28 mouse cellular contexts compared by ENCODE assay signal in the genomic region with DNA sequence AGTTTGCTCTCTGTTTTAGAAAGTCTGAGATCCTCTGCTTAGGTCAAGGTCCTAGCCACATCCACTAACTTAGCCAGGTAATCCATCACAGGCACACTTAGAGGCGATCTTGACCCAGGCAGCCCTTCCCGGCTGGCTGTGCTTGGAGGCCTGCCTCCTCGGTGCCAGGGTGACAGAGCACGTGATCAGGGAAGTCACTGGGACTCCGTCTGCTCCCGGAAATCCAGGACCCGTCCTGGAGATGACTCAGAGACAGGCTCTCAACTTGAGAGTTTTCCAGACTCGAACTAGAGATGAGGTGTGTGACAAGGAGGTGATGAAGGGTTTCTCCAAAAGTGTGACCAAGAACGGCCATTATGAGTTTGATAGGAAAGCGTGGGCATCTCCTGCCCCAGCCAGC. TPM values are rescaled to one million over a fixed set of nuclear protein-coding genes. Genes with fewer than 3 reads are reported as not detected.
DNase-seq lines count a peak whose midpoint lies in the region; ATAC-seq lines count a peak whose summit lies in the region.
"Had no signal": no experiment of that assay in that cellular context is flagged by ENCODE, and none has a peak within 500 bp of the region (broad histone marks: within the 10 kb centered on the region; RNA-seq: fewer than 3 reads in every experiment).

No protein-coding gene starts in this region.

- H3K4me1 ChIP-seq in heart, embryonic 10.5 days: no peaks in the 10 kb centered on the region
- H3K4me1 ChIP-seq in heart, embryonic 16.5 days (ENCODE audit: control insufficient read depth, insufficient read depth, low read length): no peaks in the 10 kb centered on the region
- no peaks in the 10 kb centered on the region for H3K4me1 ChIP-seq in brown adipose tissue, adult 24 weeks (ENCODE audit: control insufficient read depth, insufficient read depth, insufficient read length, low read length)
- H3K4me1 ChIP-seq: embryonic facial prominence, embryonic 12.5 days; heart, embryonic 15.5 days; kidney, embryonic 15.5 days; liver, embryonic 15.5 days; midbrain, embryonic 12.5 days had no signal

- no peak overlapping the region for H3K9ac ChIP-seq in heart, embryonic 16.5 days (ENCODE audit: low read length)
- H3K9ac ChIP-seq: embryonic facial prominence, embryonic 12.5 days; heart, embryonic 15.5 days; kidney, embryonic 15.5 days; limb, embryonic 12.5 days; liver, embryonic 15.5 days; lung, embryonic 14.5 days; midbrain, embryonic 12.5 days; neural tube, embryonic 13.5 days had no signal

- 42% methylated on average over 10 of the region's 10 CpGs for WGBS in heart, embryonic 10.5 days
- 32% methylated on average over 10 of the region's 10 CpGs for WGBS in heart, embryonic 16.5 days

- intact Hi-C loops in heart, postnatal 10 days (cut with DNase I): no loop called here
- intact Hi-C loops in heart, postnatal 25 days (cut with DNase I): no loop called here

- DNase-seq in adrenal gland, adult (ENCODE audit: inconsistent age in 2 of 2, low spot score in 1 of 2): peak; percentile 32 to 67
- no peak for DNase-seq in adrenal gland, postnatal 10 days
- DNase-seq in heart, embryonic 10.5 days (ENCODE audit: low spot score): peak; percentile 79
- DNase-seq in heart, postnatal 10 days: no peak
- DNase-seq in heart, postnatal 25 days (ENCODE audit: low spot score): no peak
- DNase-seq in gastrocnemius, adult 18-20 months (ENCODE audit: low spot score): no peak
- DNase-seq: cerebellum, adult 11 months; cerebellum, adult 9-10 months; cerebellum, postnatal 36 days; gastrocnemius, adult 2 months; gastrocnemius, postnatal 36 days; kidney, adult 18-20 months; kidney, postnatal 25 days; lung, embryonic 14.5 days; lung, postnatal 36 days; right cerebral cortex, postnatal 4 days had no signal

- H3K4me3 ChIP-seq in heart, embryonic 10.5 days: no peak overlapping the region
- H3K4me3 ChIP-seq in heart, embryonic 16.5 days (ENCODE audit: low read length): no peak overlapping the region
- peak overlapping the region; percentile 14; the same call in 1 of the 2 replicates for H3K4me3 ChIP-seq in brown adipose tissue, adult 24 weeks (ENCODE audit: insufficient read depth, low read depth, low read length)
- H3K4me3 ChIP-seq: embryonic facial prominence, embryonic 12.5 days; gastrocnemius, adult 2 months; heart, embryonic 15.5 days; kidney, embryonic 15.5 days; left cerebral cortex, adult 2 months; limb, embryonic 12.5 days; liver, embryonic 15.5 days; midbrain, embryonic 12.5 days; neural tube, embryonic 13.5 days had no signal

- H3K27ac ChIP-seq in heart, embryonic 10.5 days: no peak overlapping the region
- no peak overlapping the region for H3K27ac ChIP-seq in heart, embryonic 16.5 days (ENCODE audit: low read length)
- H3K27ac ChIP-seq in brown adipose tissue, adult 24 weeks (replicated peaks; ENCODE audit: low read depth, low read length): no peak overlapping the region
- H3K27ac ChIP-seq: embryonic facial prominence, embryonic 12.5 days; gastrocnemius, adult 2 months; heart, embryonic 15.5 days; kidney, embryonic 15.5 days; left cerebral cortex, adult 2 months; limb, embryonic 12.5 days; liver, embryonic 15.5 days; midbrain, embryonic 12.5 days; neural tube, embryonic 13.5 days had no signal

- no peaks in the 10 kb centered on the region for H3K36me3 ChIP-seq in heart, embryonic 10.5 days
- H3K36me3 ChIP-seq in heart, embryonic 16.5 days (ENCODE audit: control insufficient read depth, insufficient read depth): no peaks in the 10 kb centered on the region
- H3K36me3 ChIP-seq: embryonic facial prominence, embryonic 12.5 days; heart, embryonic 15.5 days; kidney, embryonic 15.5 days; limb, embryonic 12.5 days; liver, embryonic 15.5 days; midbrain, embryonic 12.5 days; neural tube, embryonic 13.5 days had no signal

- ATAC-seq in heart, embryonic 16.5 days (replicated peaks; ENCODE audit: extremely low read depth, insufficient read depth, low FRiP score): no peak
- ATAC-seq: forebrain, embryonic 14.5 days; hindbrain, embryonic 16.5 days had no signal

- H3K9me3 ChIP-seq in heart, embryonic 10.5 days: no peaks in the 10 kb centered on the region
- no peaks in the 10 kb centered on the region for H3K9me3 ChIP-seq in heart, embryonic 16.5 days (replicated peaks; ENCODE audit: control insufficient read depth, low read length)
- H3K9me3 ChIP-seq: embryonic facial prominence, embryonic 12.5 days; heart, embryonic 15.5 days; kidney, embryonic 15.5 days; limb, embryonic 12.5 days; liver, embryonic 15.5 days; midbrain, embryonic 12.5 days; neural tube, embryonic 13.5 days had no signal

- no peaks in the 10 kb centered on the region for H3K27me3 ChIP-seq in heart, embryonic 10.5 days (ENCODE audit: insufficient read depth, poor library complexity, severe bottlenecking)
- H3K27me3 ChIP-seq in heart, embryonic 16.5 days (ENCODE audit: control insufficient read depth, insufficient read depth, low read length): no peaks in the 10 kb centered on the region
- H3K27me3 ChIP-seq: embryonic facial prominence, embryonic 12.5 days; heart, embryonic 15.5 days; kidney, embryonic 15.5 days; liver, embryonic 15.5 days; midbrain, embryonic 12.5 days; neural tube, embryonic 13.5 days had no signal

- H3K4me2 ChIP-seq in heart, embryonic 16.5 days (ENCODE audit: low read depth, low read length): peak overlapping the region; percentile 3; the same call in 1 of the 2 replicates
- H3K4me2 ChIP-seq: embryonic facial prominence, embryonic 12.5 days; heart, embryonic 15.5 days; kidney, embryonic 15.5 days; limb, embryonic 12.5 days; liver, embryonic 15.5 days; lung, embryonic 14.5 days; midbrain, embryonic 12.5 days; neural tube, embryonic 13.5 days had no signal

RNA-seq across cellular contexts. Expression of a gene that starts 9.2 kb away (rescaled TPM):
- total RNA-seq in adrenal gland, postnatal 10 days (2021): 10 to 100 TPM; 88.4 to 96.8 TPM
- 102 and 120 TPM in 2 replicates for polyA plus RNA-seq in heart, embryonic 10.5 days (2016; fragmentation: Nextera tagmentation; extraction: Ambion mirVana)
- total RNA-seq in heart, postnatal 10 days (2021): 10 to 100 TPM; 51.2 TPM
- polyA plus RNA-seq in heart, embryonic 16.5 days (2015; fragmentation: Nextera tagmentation; extraction: Ambion mirVana): 60.4 and 61.8 TPM in 2 replicates
- 10 to 100 TPM; 44.1 to 50.2 TPM for total RNA-seq in heart, postnatal 25 days (2021)
- 44.0 and 50.3 TPM in 2 replicates for polyA plus RNA-seq in brown adipose tissue, adult 24 weeks (2012; ENCODE audit: insufficient read depth, insufficient read length, missing spikeins)
- 10 to 100 TPM; 52.6 to 65.1 TPM for total RNA-seq in gastrocnemius, adult 18-20 months (2021)

RNA-seq across cellular contexts. Expression of a gene that starts 41.9 kb away (rescaled TPM):
- 1 to 10 TPM; 1.7 to 4.2 TPM for total RNA-seq in adrenal gland, postnatal 10 days (2021)
- 0.28 and 0.55 TPM in 2 replicates for polyA plus RNA-seq in heart, embryonic 10.5 days (2016; fragmentation: Nextera tagmentation; extraction: Ambion mirVana)
- 1 to 10 TPM in 1 of 2 experiments, under 1 TPM in 1; 0.60 to 1.8 TPM for total RNA-seq in heart, postnatal 10 days (2021)
- polyA plus RNA-seq in heart, embryonic 16.5 days (2015; fragmentation: Nextera tagmentation; extraction: Ambion mirVana): 0.21 and 0.22 TPM in 2 replicates
- 1 to 10 TPM in 1 of 2 experiments, under 1 TPM in 1; 0.57 to 1.3 TPM for total RNA-seq in heart, postnatal 25 days (2021)
- polyA plus RNA-seq in brown adipose tissue, adult 24 weeks (2012; ENCODE audit: insufficient read depth, insufficient read length, missing spikeins): not detected in 2 replicates
- 1 to 10 TPM in 1 of 2 experiments, under 1 TPM in 1; 0.90 to 1.1 TPM for total RNA-seq in gastrocnemius, adult 18-20 months (2021)

Comparison
In these comparisons a context has a peak if more than half of its experiments do, and no peak if none do; other contexts are left out.
1. DNase-seq: peak in adrenal gland, adult (2 of 2) and heart, embryonic 10.5 days (single experiment); none in adrenal gland, postnatal 10 days (single experiment), heart, postnatal 10 days (0 of 2), heart, postnatal 25 days (single experiment) and gastrocnemius, adult 18-20 months (single experiment).